Mouse (Mus musculus): ENCODE data around the gene Pkd1l2.

Gene Pkd1l2

GRCm38 (mm10) chr8:117031476-117031875, 50.8 kb downstream of the Pkd1l2 start:
- no peak for DNase-seq

GRCm38 (mm10) chr8:117028686-117029085, 53.6 kb downstream of the Pkd1l2 start:
- DNase-seq, result no peak

- DNase-seq, result no peak
Measured at GRCm38 (mm10) chr8:117027601-117028000, 54.6 kb downstream of the Pkd1l2 start.

GRCm38 (mm10) chr8:117022297-117022993, 59.8 kb downstream of the Pkd1l2 start:
- no peak for DNase-seq

- DNase-seq, result no peak
Measured at GRCm38 (mm10) chr8:117019323-117020275, 62.6 kb downstream of the Pkd1l2 start.

- no peak for DNase-seq
Measured at GRCm38 (mm10) chr8:117017896-117018295, 64.4 kb downstream of the Pkd1l2 start.

GRCm38 (mm10) chr8:117017006-117017405, 65.2 kb downstream of the Pkd1l2 start:
- DNase-seq, result no peak

GRCm38 (mm10) chr8:117015670-117016069, 66.6 kb downstream of the Pkd1l2 start:
- no peak for DNase-seq

- no peak for DNase-seq
Measured at GRCm38 (mm10) chr8:117011366-117011765, 70.9 kb downstream of the Pkd1l2 start.

GRCm38 (mm10) chr8:116994016-116994716, 88.1 kb downstream of the Pkd1l2 start:
- DNase-seq, result no peak

GRCm38 (mm10) chr8:116993095-116993867, 89.0 kb downstream of the Pkd1l2 start, which contains the start of gene Gcsh:
Gene Gcsh, minus strand, starts transcription at chr8:116993537.
- peak; percentile 96 for DNase-seq

GRCm38 (mm10) chr8:116992176-116992971, 89.9 kb downstream of the Pkd1l2 start:
- DNase-seq, result peak; percentile 21

- DNase-seq, result no peak
Measured at GRCm38 (mm10) chr8:116991241-116991640, 91.0 kb downstream of the Pkd1l2 start.

- no peak for DNase-seq
Measured at GRCm38 (mm10) chr8:116989842-116990241, 92.4 kb downstream of the Pkd1l2 start.

- DNase-seq, result peak; percentile 51
Measured at GRCm38 (mm10) chr8:116980117-116980516, 102.1 kb downstream of the Pkd1l2 start.

- peak; percentile 97 for DNase-seq
Measured at GRCm38 (mm10) chr8:116978631-116979256, 103.5 kb downstream of the Pkd1l2 start, which contains the start of gene 1700030J22Rik. Gene 1700030J22Rik, minus strand, starts transcription at chr8:116978959.

- DNase-seq, result no peak
Measured at GRCm38 (mm10) chr8:116978052-116978451, 104.2 kb downstream of the Pkd1l2 start.

- no peak for DNase-seq
Measured at GRCm38 (mm10) chr8:116975606-116976005, 106.6 kb downstream of the Pkd1l2 start.

GRCm38 (mm10) chr8:116975066-116975465, 107.2 kb downstream of the Pkd1l2 start:
- no peak for DNase-seq

GRCm38 (mm10) chr8:116969531-116969930, 112.7 kb downstream of the Pkd1l2 start:
- no peak for DNase-seq

GRCm38 (mm10) chr8:116954415-116954814, 127.8 kb downstream of the Pkd1l2 start:
- DNase-seq, result no peak

Data from cerebellum, adult 8-10 months (tissue).